Mouse (Mus musculus) heart, embryonic 13.5 days (tissue): Measurements from ENCODE around the gene Phc2. TPM values are rescaled to one million over a fixed set of nuclear protein-coding genes. Genes with fewer than 3 reads are reported as not detected.
A peak's percentile ranks its signal among the peaks of the same experiment; 100 is the strongest.

Experiments
- ATAC-seq: fragments of 200-750 bp; cut with Nextera tagmentation; 2 replicates; pipeline ENCODE4 v1.8.0; 2017; ENCODE audit warnings: moderate TSS enrichment; ENCODE audit not compliant: insufficient number of reproducible peaks, low FRiP score, low TSS enrichment; ENCODE audit errors: extremely low read depth
- H3K27ac ChIP-seq: fragments of 300-500 bp; sonication (generic); replicated peaks from 2 replicates; pipeline ENCODE4 v1.5.1; 2015; ENCODE audit warnings: moderate library complexity, mild to moderate bottlenecking, inconsistent platforms
- H3K27me3 ChIP-seq: fragments of 300-500 bp; sonication (generic); replicated peaks from 2 replicates; pipeline ENCODE4 v1.6.1; 2015; ENCODE audit warnings: mild to moderate bottlenecking, inconsistent platforms
- H3K36me3 ChIP-seq: fragments of 300-500 bp; sonication (generic); 2 replicates; pipeline ENCODE4 v1.6.1; 2015; ENCODE audit warnings: mild to moderate bottlenecking, inconsistent platforms
- H3K4me1 ChIP-seq: fragments of 300-500 bp; sonication (generic); 2 replicates; pipeline ENCODE4 v1.6.1; 2015; ENCODE audit warnings: inconsistent platforms
- H3K4me2 ChIP-seq: fragments of 300-500 bp; sonication (generic); 2 replicates; pipeline ENCODE4 v1.6.1; 2015; ENCODE audit warnings: inconsistent platforms, mild to moderate bottlenecking, moderate library complexity
- H3K4me3 ChIP-seq: fragments of 300-500 bp; sonication (generic); 2 replicates; pipeline ENCODE4 v1.5.1; 2015; ENCODE audit warnings: moderate library complexity, mild to moderate bottlenecking, inconsistent platforms
- H3K9ac ChIP-seq: fragments of 300-500 bp; sonication (generic); 2 replicates; pipeline ENCODE4 v1.6.1; 2015; ENCODE audit warnings: inconsistent platforms, mild to moderate bottlenecking, moderate library complexity
- H3K9me3 ChIP-seq: fragments of 300-500 bp; sonication (generic); 2 replicates; pipeline ENCODE4 v1.6.1; 2016; ENCODE audit warnings: inconsistent platforms
- WGBS: fragments of 180-500 bp; shearing (Covaris S2); methylation state at CpG from one replicate; pipeline ENCODE4 v1.1.7; 2015; ENCODE audit warnings: mixed read lengths; 5-methylcytosine and 5-hydroxymethylcytosine counted together
- polyA plus RNA-seq: library from polyadenylated mRNA; unstranded; fragments of >200 nt; fragmentation: Nextera tagmentation; extraction: Ambion mirVana; gene quantifications from 2 replicates; pipeline ENCODE4 v1.2.1, GENCODE M21; 2015

Gene Phc2
- polyA plus RNA-seq, 1 experiment from 2014 or later = 9.9 TPM

DNA sequence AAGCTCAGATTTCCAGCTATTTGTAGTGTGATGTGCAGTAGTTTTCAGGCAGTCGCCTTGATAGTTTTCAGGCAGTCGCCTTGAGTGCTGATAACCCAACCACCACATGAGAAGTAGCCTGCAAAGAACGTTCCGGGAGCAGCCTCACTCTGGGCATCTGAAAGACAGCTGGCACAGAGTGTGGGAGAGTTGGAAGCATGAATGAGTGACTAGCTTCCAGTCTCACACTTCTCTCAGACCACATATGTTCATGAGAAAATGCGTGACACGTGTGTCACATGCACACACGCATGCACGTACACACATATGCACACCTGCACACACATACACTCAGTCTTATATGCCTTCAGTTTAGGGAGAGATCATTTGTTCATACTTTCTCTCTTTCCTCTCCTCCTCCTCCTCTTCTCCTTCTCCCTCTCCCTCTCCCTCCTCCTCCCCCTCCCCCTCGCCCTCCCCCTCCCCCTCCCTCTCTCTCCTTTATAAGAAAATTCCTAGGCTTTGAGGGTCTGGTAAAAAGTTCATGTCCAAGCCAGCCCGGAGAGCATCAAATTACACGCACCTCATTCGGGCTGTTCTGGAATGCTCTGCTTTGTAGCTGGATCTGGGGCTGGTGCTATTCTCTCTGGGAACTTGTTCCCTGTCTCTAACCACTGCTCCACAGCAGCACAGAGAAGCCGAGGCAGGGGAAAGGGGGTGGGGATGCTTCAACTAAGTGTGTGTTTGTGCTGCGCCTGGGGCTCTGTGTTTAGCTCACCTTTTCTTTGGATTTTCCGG is 37.8 kb downstream of the Phc2 start:
- WGBS = 57% methylated on average over 14 of the region's 15 CpGs
- H3K36me3 ChIP-seq = no peaks in the 10 kb centered on the region
- peaks cover 43% of the 10 kb centered on the region for H3K4me1 ChIP-seq
- H3K9me3 ChIP-seq = no peaks in the 10 kb centered on the region
- H3K4me2 ChIP-seq = no peak overlapping the region
- no peak overlapping the region for H3K27ac ChIP-seq
- no peak overlapping the region for H3K4me3 ChIP-seq
- H3K27me3 ChIP-seq = peaks cover 7% of the 10 kb centered on the region; the same call in 1 of the 2 replicates
- no peak overlapping the region for H3K9ac ChIP-seq
- no peak for ATAC-seq

DNA sequence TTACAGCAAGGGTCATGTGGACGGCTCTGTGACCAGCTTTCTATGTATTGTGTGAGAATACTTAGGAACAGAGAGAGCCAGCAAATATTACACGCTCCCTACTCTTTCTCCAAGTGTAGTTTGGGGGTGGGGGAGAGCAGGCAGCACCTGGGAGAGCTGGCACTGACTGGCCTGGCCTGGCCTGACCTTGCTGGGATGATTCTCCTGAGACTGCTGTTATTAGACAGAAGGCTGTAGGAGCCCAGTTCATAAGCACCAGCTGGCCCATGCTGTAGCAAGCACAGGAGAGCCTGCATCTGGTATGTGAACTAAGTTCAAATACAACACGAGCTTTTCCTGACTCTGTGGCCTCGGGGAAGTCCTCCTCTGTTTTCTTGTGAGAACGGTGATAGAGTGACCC is 38.7 kb downstream of the Phc2 start:
- Histone ChIP-seq H3K9ac (no peak overlapping the region), H3K36me3 (no peaks in the 10 kb centered on the region), H3K4me1 (peaks cover 50% of the 10 kb centered on the region), H3K27me3 (peaks cover 7% of the 10 kb centered on the region; the same call in 1 of the 2 replicates), H3K4me3 (no peak overlapping the region), H3K9me3 (no peaks in the 10 kb centered on the region), H3K27ac (no peak overlapping the region), H3K4me2 (no peak overlapping the region)
- WGBS = 59% methylated on average over 5 of the region's 5 CpGs
- no peak for ATAC-seq

DNA sequence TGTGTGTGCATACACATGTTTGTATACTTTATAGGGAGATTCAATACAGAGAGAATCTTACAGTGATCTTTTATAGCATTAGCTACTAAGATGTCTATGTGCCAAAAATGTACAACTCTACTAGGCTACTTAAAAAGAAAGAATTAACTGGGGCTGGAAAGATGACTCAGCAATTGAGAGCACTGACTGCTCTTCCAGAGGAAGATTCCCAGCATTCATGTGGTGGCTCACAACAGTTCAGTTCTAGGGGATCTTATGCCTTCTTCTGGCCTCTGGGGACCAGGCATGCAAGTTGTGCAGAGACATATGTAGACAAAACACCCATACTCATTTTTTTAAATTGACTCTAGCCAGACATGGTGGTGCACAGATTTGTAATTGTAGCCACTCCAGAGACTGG is 39.8 kb downstream of the Phc2 start:
- H3K4me3 ChIP-seq = no peak overlapping the region
- H3K27ac ChIP-seq = no peak overlapping the region
- H3K4me2 ChIP-seq = no peak overlapping the region
- peaks cover 52% of the 10 kb centered on the region for H3K4me1 ChIP-seq
- ATAC-seq = no peak
- peaks cover 7% of the 10 kb centered on the region; the same call in 1 of the 2 replicates for H3K27me3 ChIP-seq
- no peaks in the 10 kb centered on the region for H3K36me3 ChIP-seq
- no peaks in the 10 kb centered on the region for H3K9me3 ChIP-seq
- no peak overlapping the region for H3K9ac ChIP-seq

DNA sequence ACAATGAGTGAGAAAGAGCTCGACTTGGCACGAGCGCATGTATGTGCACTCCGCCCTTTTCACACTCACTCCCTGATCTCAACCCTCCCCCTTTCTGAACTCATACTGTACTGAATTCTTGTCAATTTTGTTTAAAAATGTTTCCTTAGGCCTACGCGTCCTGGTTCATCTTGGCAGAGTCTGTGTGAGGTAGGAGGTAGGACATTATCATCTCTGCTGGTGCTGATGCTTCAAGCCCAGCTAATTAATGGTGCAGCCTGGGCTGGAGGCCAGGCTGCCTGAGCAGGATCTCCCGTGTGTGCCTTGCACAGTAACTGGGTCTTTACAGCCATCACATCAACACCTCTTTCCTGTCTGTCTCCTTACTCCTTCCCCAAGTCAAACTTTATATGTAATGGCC is 40.6 kb downstream of the Phc2 start:
- Histone ChIP-seq H3K4me2 (no peak overlapping the region), H3K4me1 (peaks cover 52% of the 10 kb centered on the region), H3K27ac (no peak overlapping the region), H3K4me3 (no peak overlapping the region), H3K36me3 (no peaks in the 10 kb centered on the region), H3K9ac (no peak overlapping the region), H3K9me3 (no peaks in the 10 kb centered on the region), H3K27me3 (peaks cover 13% of the 10 kb centered on the region; the same call in 1 of the 2 replicates)
- no peak for ATAC-seq
- 68% methylated on average over 7 of the region's 7 CpGs for WGBS

DNA sequence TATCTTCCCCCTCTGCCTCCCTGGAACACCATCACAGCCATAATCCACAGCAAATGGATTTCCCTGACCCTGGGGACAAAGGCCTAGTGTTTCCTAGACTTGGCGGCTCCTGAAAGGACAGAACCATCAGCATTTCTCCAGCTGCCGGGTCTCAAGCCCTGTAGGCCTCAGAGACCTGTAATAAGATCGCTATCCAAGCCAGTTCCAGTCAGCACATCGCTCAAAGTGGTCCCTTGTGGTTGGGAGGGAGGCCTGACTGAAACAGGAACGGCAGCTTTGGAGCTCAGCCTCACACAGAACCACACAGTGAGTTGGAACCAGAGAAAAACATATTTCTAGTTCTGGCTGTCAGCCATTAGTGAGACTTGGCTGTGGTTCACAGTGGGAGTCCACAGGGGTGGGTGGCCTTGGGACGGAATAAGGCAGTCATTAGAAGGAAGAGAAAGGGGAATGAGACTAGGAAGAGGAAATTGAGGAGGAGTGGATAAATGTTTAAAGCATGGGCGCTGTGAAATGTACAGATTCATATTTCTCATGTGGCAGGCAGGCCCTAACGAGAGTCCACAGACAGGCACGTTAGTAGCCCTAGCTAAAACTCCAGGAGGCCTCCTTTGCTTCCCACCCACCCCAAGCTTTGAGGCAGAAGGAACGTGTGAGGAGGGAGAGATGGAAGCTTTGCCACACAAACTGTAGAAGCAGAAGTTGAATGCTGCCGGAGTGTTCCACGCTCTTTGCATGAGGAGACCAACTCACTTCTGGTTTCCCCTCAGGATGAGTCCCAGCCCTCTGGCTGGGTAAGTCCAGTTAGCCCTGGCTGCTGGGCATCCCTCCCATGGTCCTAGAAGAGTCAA is 43.7 kb downstream of the Phc2 start:
- no peak overlapping the region for H3K4me2 ChIP-seq
- 64% methylated on average over 12 of the region's 12 CpGs for WGBS
- H3K4me3 ChIP-seq = no peak overlapping the region
- peaks cover 40% of the 10 kb centered on the region for H3K27me3 ChIP-seq
- peak overlapping the region; percentile 62 for H3K27ac ChIP-seq
- H3K4me1 ChIP-seq = peaks cover 38% of the 10 kb centered on the region
- H3K36me3 ChIP-seq = no peaks in the 10 kb centered on the region
- H3K9me3 ChIP-seq = no peaks in the 10 kb centered on the region
- 0 out of 2 replicates have a peak overlapping the region, but pooled peaks have one; percentile 13 for H3K9ac ChIP-seq
- ATAC-seq = no peak

DNA sequence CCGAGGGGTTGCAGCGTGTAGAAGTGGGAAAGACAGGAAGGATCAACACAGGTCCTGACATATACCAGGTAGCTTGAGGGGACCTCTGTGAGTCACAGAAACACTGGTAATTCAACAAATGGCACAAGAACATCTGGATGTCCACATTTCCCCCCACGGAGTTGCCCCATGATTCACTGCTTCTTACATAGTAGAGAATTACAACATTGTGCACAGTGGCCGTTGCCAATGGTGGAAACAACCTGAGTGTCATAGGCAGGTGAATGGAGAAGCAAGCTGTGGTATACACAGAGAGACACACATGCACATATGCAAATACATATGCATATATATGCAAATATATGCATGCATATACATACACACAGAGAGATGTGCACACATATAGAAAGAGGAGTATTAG is 45.4 kb downstream of the Phc2 start:
- H3K9ac ChIP-seq = no peak overlapping the region
- H3K4me1 ChIP-seq = peaks cover 31% of the 10 kb centered on the region
- 92% methylated on average over 4 of the region's 4 CpGs for WGBS

DNA sequence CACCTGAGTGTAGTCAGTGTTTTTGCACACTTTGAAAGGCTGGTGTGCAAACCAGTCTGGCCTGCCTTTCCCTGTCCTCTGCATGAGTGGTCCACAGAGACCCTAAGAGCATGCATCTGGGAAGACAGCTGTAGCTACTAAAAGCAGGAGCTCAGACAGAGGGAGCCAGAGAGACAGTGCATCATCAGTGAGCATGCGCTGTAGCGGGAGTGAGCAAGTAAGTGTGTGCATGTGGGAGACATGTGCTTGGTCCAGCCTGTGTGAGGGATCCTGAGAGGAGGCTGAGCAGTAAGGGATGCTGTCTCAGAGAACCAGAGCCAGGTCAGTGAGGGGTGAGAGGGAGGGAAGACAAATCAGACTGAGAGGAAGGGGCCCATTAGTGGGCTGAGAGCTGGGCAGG is 46.0 kb downstream of the Phc2 start:
- 46% methylated on average over 2 of the region's 2 CpGs for WGBS
- Histone ChIP-seq H3K4me1 (peaks cover 25% of the 10 kb centered on the region), H3K9me3 (no peaks in the 10 kb centered on the region), H3K36me3 (no peaks in the 10 kb centered on the region), H3K27ac (no peak overlapping the region), H3K9ac (no peak overlapping the region), H3K27me3 (peaks cover 53% of the 10 kb centered on the region), H3K4me2 (no peak overlapping the region), H3K4me3 (no peak overlapping the region)
- ATAC-seq = no peak

More for the DNA sequence above, 45.4 kb downstream of the Phc2 start:
- Histone ChIP-seq H3K36me3 (no peaks in the 10 kb centered on the region), H3K27ac (no peak overlapping the region), H3K27me3 (peaks cover 48% of the 10 kb centered on the region), H3K9me3 (no peaks in the 10 kb centered on the region), H3K4me3 (no peak overlapping the region), H3K4me2 (no peak overlapping the region)
- ATAC-seq = no peak

DNA sequence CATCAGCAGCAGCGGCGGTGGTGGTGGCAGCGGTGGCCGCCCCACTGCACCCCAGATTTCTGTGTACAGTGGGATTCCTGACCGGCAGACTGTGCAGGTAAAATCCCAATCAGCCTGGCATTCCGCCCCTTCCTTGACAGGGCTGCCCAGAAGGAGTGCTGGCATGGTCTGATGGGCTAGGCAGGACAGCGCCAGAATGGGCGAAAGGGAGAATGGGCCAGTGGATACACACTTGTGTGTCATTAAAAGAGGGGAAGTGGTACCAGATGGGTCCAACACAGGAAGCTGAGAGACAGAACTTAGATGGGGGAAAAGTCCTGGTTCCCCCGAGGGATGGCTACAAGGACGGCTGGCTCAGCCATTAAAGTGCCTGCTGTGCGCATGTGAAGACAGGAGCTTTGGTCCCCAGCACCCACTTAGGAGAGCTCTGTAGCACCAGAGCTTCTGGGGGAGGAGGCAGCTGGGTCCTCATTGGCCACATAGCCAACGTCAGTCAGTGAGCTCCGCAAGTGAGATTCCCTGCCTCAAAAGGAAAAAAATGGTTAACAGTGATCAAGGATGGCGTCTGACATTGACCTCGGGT is 50.7 kb downstream of the Phc2 start:
- WGBS = 77% methylated on average over 15 of the region's 15 CpGs
- Histone ChIP-seq H3K4me3 (no peak overlapping the region), H3K9me3 (no peaks in the 10 kb centered on the region), H3K27me3 (peaks cover 81% of the 10 kb centered on the region), H3K9ac (no peak overlapping the region), H3K36me3 (no peaks in the 10 kb centered on the region), H3K4me2 (no peak overlapping the region), H3K4me1 (peaks cover 20% of the 10 kb centered on the region), H3K27ac (no peak overlapping the region)
- no peak for ATAC-seq

DNA sequence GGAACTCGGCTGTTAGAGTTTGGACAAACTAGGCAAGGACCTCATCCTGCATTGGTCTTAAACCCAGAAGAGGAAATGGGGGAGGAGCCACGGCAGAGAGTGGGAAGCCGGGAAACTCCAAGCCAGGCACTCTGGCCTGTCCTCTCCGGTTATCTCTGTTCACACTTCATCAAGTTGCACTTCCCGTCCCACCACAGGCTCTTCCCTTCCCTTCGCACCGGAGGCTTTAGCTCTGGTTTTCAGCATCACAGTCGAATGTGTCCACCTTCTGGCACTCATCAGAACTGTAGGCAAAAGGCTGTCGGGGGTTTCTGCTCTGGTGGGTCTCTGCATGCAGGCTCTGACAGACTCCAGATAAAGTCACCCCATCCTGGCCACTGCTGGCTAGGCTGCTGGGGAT is 52.1 kb downstream of the Phc2 start:
- Histone ChIP-seq H3K4me1 (peaks cover 21% of the 10 kb centered on the region), H3K4me2 (peak overlapping the region; percentile 0; the same call in 1 of the 2 replicates), H3K4me3 (no peak overlapping the region), H3K9me3 (no peaks in the 10 kb centered on the region), H3K27me3 (peaks cover 77% of the 10 kb centered on the region), H3K27ac (no peak overlapping the region), H3K9ac (peak overlapping the region; percentile 58; the same call in 1 of the 2 replicates), H3K36me3 (no peaks in the 10 kb centered on the region)
- ATAC-seq = peak; percentile 27; the same call in 1 of the 2 replicates
- WGBS = 4% methylated on average over 9 of the region's 9 CpGs

DNA sequence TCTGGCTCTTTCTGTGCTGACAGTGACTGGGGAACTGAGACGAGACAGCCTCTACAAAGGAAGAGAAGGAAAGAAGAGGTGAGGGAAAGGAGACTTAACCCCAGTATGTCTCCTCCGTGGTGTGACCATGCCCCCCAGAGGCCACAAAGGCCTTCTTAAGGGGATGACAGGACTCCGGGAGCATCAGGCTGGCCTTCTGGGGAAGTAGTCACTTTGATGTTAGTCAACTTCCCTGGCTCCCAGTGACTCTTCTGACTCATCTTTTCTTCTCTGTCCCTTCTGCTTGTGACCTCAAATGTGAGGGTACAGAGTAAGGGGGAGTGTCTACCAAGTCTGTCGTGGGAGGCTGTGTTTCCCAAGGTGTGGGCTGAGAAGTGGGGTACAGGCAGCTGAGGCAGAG is 52.9 kb downstream of the Phc2 start:
- 21% methylated on average over 4 of the region's 4 CpGs for WGBS
- Histone ChIP-seq H3K4me2 (no peak overlapping the region; the same call in 1 of the 2 replicates), H3K27ac (no peak overlapping the region), H3K36me3 (no peaks in the 10 kb centered on the region), H3K9me3 (no peaks in the 10 kb centered on the region), H3K4me1 (peaks cover 29% of the 10 kb centered on the region), H3K27me3 (peaks cover 71% of the 10 kb centered on the region), H3K4me3 (no peak overlapping the region), H3K9ac (no peak overlapping the region)
- no peak for ATAC-seq

DNA sequence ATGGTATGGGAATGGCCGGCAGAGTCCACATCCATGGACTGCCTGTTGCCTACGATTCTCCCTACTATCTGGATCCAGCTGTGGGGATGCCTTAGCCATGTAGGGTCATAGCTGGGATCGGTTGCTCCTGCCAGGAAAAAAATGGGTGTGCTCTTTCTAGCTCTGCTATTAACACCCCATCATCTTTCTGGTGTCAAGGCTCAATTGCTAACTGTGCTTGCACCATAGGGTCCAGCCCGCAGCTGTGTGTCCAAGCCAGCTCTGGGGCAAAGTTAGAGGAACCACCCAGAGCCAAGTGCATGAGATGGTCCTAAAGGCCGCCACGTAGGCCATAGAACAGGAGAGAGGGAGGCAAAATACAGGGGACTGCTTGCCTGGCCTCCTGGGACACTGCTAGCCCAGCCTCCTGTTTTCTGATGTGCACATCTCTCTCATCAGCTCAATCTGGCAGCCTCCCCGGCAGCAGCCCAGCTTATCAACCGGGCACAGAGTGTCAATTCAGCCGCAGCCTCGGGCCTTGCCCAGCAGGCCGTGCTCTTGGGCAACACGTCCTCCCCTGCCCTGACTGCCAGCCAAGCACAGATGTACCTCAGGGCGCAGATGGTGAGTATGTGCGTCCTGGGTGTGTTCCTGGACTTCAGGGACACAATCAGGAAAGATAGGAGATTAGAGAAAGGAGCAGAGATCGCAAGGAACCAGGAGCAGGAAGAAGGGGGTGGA is 54.7 kb downstream of the Phc2 start:
- Histone ChIP-seq H3K9ac (no peak overlapping the region), H3K27ac (no peak overlapping the region), H3K4me2 (no peak overlapping the region), H3K4me3 (no peak overlapping the region), H3K27me3 (peaks cover 57% of the 10 kb centered on the region), H3K4me1 (peaks cover 31% of the 10 kb centered on the region), H3K36me3 (no peaks in the 10 kb centered on the region), H3K9me3 (no peaks in the 10 kb centered on the region)
- 59% methylated on average over 15 of the region's 15 CpGs for WGBS
- ATAC-seq = no peak
